Mouse (Mus musculus): ENCODE data around the gene Cdc27.
"Not testable (repeated sequence)": the region's sequence is repeated elsewhere in the genome, so short reads cannot be mapped to it uniquely, and the experiment has no call there.

The Cdc27 gene

DNA sequence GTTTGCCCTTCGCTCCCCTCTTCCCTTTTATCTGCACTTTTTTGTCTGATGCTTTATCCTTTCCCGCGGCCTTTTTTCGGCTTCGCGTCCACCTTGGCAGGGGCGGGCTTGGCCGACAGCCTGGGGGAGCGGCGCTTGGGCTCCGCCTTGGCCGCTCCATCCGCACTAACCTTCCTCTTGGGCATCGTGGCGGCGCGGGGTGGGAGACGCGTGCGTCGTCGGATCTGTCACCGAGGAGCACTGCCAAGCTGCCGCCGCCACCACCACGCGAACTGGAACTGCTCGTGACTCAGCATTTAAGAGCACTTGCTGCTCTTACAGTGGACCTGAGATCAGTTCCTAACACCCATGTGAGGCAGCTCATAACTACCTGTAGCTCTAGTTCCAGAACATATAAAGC, 21.0 kb upstream of the Cdc27 start:
- not testable (repeated sequence) for DNase-seq (ENCODE audit: low read depth, low spot score)

DNA sequence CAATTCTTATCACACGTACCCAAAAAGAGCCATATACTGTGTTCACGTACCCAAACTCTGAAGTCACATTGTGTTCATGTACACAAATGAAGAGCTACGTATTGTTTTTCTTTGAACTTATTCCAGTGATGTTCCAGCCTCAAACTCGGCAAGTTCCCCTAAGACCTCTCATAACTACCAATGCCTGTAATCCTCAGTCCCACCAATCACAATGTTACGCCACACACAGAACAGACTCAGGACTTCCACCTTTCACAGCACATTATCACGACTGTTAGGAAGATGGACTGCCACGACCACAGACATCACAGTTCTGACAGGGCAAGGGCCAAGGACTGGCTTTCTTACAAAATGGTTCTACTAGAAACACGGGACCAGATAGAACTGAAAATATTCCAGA, 20.1 kb upstream of the Cdc27 start:
- DNase-seq (ENCODE audit: low read depth, low spot score) = not testable (repeated sequence)

DNA sequence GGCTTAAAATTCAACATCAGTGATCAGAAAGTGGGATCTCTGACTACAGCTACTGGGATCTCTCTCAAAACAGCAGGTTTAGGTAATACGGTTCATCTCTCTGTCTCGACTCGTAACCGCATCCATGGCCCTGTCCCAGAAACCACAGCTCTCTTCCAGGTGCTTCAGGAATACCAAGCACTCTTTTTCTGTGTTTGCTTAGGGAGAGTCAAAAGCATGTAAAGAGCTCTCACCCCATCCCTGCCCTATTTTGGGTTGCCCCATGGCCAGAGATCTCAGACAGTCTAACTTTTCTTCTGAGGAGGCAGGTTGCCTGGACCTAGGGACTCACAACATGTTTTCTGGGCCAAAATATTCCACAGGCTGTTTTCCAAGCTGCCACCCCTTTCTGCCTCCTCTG, 17.9 kb upstream of the Cdc27 start:
- no peak for DNase-seq (ENCODE audit: low read depth, low spot score)

DNA sequence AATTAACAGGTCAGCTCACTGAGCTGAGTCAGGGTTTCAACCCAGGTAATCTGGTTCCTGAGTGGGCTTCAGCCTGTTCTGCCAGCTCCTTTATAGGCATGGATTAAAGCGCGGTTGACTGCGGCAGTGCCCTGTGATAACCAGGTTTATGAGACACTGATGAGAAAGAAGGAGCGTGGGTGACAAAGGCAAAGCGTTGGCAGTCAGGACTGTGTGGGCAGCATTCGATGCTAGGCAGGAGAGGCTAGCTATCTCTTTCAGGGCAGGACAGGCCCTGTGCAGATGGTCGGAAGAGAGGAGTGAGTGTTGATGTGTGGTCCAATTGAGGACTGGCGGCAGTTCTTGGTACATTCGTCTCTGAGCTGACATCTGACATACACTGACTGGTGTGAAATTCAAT, 17.3 kb upstream of the Cdc27 start:
- no peak for DNase-seq (ENCODE audit: low read depth, low spot score)

DNA sequence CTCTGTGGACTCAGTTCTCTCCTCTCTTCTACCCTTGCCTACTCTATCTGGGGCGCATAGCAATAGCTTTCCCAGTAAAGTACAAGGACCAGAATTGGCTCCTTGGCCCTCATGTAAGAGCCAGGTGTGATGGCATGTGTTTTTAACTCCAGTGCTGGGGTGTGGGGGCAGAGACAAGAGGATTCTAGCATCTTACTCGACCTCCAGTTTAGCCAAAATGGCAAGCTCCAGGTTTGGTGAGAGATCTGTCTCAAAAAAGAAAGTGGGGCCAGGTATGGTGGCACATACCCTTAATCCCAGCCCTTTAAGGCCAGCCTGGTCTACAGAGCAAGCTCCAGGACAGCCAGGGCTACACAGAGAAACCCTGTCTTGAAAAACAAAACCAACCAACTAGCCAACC, 16.4 kb upstream of the Cdc27 start:
- no peak for DNase-seq (ENCODE audit: low read depth, low spot score)

DNA sequence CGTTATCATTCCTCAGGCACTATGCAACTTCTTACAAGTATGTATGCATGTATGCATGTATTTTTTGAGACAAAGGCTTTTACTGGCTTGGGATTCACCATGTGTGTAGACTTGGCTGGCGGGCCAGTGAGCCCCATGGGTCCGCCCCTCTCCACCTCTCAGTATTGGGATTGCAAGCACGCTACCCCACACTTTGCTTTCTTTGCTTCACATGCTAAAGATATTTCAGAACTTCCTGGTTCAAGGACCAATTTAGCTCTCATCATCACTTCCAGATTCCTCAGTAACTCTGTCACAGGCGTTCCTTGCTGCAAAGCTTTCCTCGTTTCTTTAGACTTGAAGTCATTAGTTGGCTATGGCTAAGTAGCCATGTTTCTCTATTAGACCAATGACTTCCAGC, 15.7 kb upstream of the Cdc27 start:
- no peak for DNase-seq (ENCODE audit: low read depth, low spot score)

DNA sequence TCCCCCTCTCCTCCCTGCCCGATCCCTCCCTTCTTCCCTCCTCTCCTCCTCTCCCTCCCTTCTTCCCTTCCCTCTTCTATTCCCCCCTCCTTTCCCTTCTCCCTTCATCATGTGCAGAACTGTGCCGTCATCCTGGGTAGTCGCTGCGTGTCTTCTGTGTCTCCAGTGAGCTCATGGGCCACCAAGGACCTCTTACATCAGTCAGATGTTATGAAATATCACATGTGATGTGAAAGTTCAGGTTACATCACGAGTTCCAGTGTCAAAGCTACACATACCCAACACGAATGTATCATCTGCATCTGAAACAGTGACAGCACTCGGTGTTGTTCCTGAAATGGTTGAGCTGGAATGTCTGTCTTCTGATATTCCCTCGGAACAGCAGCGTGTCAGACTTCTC, 14.8 kb upstream of the Cdc27 start:
- no peak for DNase-seq (ENCODE audit: low read depth, low spot score)

DNA sequence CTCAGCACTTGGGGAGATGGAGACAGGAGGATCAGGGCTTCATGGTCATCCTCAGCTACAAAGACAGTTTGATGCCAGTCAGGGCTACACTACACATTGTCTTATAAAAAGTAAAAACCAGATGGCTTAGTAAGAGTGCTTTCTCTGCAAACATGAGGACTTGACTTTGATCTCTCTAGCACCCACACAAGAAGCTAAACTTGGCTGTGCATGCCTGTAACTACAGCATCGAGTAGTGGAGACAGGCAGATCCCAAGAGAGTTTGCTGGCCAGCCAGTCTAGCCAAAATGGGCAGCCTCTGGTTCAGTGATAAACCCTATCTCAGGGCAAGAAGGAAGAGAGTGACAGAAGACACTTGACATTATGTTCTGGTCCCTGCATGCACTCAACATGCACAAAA, 13.1 kb upstream of the Cdc27 start:
- no peak for DNase-seq (ENCODE audit: low read depth, low spot score)

DNA sequence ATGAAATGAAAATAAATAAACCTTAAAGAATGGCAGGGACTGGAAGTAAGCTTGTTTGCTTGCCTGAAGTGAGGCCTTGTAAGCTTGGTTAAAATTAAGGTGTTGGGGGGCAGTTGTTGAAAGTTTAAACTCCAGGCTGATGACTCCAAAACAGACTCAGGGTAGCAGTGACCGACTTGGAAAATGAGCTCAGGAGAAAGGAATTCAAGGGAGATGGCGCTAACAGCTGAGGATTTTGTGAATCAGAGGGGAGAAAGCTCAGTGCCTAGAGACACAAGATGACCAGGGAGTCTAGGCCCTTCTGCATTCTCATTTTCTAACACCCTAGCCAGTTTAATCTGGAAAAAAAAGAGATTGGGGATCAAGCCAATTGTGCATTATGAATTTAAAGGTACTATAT, 10.6 kb upstream of the Cdc27 start:
- no peak for DNase-seq (ENCODE audit: low read depth, low spot score)

DNA sequence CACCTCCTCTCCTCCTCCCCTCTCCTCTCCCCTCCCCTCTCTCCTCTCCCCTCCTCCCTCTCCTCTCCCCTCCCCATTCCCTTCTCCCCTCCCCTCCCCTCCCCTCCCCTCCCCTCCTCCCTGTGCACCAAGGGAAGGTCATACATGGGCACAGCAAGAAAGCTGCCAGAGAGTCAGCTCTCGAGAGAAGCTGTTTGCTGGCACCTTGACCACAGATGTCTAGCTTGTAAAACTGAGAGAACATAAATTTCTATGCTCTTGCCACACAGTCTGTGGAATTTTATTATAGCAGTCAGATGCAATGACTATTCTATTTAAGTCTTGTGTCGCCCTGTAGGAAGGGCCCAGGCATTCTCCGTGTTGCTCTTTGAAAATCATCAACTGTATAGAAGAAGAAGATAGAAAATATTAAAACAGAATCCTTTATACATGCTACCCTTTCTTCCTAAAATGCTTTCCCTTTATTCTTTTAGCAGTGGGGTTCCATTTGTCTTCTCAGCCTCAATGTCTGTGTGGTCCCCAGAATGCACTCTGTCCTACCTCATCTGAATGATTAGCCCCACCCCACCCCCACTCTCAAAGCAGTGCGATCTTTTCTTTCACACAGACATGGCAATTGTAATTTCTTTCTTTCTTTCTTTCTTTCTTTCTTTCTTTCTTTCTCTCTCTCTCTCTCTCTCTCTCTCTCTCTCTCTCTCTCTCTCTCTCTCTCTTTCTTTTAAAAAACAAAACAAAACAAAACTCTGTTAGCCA, 8.4 kb upstream of the Cdc27 start:
- DNase-seq (ENCODE audit: low read depth, low spot score) = no peak

DNA sequence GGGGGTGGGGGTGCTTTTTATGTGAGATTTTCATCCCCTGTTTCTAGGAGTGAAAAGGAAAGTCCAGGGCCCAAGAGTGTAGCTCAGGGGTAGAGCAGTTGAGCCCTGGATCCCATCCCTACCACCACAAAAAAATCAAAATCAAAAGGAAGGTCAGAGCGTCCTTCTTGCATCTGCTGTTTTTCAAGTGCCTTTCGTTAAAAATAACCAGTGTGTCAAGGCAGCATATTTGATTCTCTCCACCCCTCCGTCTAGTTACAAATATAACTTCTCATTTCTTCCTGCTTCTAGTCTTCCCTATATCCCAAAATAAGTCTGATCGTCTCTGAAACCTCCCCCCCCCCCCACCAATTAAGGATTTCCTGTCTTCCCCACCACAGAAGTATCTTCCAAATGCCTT, 7.6 kb upstream of the Cdc27 start:
- no peak for DNase-seq (ENCODE audit: low read depth, low spot score)

DNA sequence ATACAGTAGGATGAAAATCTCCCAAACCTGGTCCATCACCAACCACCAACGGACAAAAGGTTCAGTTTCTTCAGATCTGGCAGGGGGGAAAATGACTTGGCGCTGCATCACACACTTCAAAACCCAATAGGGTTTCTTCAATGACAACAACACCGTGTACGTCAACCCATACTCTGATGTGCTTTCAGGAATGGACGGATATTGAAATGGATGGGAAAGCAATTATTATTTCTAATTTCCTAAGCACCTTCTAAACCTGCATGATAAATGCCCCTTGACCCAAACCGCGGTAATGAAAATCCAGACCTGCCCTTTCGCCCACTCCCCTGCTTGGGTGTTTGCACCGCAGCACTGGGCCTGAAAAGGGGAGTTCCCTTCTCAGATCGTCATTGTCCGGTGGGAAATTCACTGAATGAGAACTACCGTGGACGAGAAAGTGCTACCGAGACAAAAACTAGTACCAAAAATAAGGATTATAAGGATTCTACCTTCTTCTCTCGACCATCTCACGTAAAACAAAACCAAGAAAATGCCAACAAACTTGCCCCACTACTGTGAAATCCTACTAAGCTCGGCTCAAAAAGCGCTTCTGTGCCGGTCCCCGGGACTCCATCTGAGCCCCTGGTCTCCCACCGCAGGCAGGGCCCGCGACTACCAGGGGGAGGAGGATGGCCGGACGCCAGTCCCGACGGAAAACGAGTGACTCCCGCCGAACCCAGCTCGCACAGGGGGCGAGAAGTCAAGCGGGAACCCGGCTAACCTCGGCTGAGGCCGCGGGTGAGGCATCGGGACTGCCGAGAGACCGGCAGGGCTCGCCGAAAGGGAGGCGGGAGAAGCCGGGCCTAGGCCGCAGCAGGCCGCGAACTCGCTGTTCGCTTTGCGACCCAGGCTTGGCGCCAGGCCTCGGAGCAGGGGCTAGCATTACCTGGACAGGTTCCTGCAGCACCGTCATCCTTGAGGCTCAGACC, 698 bp downstream of the Cdc27 start:
- peak; percentile 20 for DNase-seq (ENCODE audit: low read depth, low spot score)

DNA sequence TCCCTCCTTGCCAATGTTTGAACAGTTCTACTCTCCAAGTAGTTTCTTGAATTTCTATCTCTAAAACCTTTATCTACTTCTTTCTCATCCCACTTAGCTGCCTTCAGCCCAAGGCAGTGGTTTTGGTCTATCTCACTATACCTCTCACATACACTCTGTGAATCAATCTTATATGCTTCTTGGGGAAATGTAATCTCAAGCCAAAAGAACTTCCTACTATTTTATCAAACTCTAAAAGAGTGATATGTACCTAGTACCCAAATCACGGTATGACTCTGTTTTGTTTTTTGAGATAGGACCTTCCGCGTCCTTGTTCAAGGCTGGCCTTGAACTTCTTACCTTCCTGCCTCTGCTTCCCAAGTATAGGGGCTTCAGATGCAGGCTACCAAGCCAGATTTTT, 2.9 kb downstream of the Cdc27 start:
- no peak for DNase-seq (ENCODE audit: low read depth, low spot score)

DNA sequence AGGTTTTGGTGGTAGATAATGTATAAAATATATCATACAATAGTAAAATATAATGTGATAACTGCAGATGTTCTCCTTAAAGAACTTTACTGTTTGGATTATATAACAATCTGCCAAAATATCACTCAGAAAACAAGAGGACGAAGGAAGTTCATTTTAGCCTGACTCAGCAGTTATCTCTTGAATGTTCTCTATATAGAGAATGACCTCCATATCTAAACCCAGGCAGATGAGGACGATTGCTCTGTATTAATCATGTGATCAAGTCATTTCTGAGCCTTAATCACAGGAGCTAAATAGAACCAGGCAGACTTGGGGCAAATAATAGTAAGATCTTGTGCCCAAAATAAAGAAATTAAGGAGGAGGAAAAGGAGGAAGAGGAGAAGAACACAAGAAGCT, 5.9 kb downstream of the Cdc27 start:
- DNase-seq (ENCODE audit: low read depth, low spot score) = no peak

DNA sequence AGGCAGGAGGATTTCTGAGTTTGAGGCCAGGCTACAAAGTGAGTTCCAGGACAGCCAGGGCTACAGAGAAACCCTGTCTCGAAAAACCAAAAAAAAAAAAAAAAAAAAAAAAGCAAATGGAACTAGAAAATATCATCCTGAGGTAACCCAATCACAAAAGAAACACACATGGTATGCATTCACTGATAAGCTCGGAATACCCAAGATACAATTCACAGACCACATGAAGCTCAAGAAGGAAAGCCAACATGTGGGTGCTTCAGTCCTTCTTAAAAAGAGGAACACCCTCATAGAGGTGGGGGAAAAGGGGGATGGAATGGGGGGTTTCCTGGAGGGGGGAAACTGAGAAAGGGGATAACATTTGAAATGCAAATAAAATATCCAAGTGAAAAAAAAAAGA, 7.1 kb downstream of the Cdc27 start:
- not testable (repeated sequence) for DNase-seq (ENCODE audit: low read depth, low spot score)

DNA sequence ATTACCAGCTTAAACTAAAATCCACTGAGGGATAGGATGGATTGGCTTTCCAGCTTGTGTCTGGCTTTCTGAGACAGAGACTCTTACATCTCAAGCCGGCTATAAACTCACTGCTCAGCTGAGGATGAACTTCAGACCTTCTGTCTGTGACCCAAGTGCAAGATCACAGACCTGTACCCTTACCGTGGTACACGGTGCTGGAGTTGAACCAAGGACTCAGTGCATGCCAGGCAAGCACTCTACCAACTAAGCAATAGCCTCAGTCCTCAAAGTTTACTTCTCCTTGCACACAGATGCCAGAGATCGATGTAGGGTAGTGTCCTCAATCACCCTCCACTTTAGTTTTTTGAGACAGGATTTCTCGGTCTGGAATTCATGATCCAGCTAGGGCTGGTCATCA, 10.6 kb downstream of the Cdc27 start:
- no peak for DNase-seq (ENCODE audit: low read depth, low spot score)

DNA sequence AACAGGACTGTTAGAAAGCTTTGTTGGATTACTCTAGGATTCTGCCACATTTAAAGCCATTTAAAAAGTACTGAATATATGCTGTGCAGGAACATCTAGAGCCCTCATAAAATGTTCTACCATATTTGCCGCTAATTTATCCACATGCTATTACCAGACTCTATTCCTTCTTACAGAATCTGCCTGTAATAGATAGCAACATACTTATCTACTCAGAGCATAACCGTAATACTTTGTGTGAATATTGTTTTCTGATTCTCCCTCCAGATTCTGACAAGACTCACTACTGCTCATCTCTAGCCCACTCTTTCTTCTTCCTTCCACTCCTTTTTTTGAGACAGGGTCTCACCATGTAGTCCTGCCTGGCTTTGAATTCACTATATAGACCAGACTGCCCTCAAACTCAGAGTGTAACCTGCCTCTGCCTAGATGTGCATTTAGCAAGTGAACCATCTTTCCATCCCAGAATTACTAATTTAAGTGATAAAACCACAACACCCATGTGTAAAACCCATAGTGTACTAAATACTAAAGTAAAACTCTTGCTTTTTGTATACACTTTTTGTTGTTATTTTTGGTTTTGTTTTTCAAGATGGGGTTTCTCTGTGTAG, 12.4 kb downstream of the Cdc27 start:
- no peak for DNase-seq (ENCODE audit: low read depth, low spot score)

DNA sequence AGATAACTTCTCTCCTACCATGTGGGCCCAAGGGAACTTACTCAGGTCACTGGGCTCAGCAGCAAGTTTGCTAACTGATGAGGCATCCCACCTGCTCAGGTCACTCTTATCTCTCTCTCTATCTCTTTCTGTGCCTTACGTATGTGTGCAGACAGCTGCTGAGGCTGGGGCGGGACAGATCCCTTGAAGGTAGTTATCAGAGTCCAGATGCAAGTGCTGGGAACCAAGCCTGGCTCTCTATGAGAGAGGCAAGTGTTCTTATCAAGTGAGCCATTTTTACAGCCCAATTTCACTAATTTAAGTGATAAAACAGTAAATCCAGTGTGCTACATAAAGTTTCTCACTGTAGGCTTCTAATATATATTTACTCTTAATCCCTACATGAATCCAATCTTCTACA, 13.6 kb downstream of the Cdc27 start:
- DNase-seq (ENCODE audit: low read depth, low spot score) = no peak

DNA sequence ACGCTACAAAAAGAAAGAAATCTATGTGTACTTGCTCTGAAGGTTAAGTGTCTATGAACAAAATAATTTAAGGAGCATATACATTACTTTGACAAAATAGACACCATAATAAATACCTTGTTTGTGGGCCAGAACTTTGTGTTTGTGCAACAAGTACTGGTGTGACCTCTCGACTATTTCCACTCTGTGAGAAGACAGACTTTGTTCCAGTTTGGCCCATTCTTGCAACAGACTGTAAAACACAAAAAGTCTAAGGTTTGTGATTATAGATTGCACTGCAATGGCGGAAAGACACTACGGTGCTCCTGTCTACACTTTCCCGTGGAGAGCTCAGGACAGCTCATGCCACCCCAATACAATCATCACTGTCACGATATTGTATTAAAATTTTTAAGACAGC, 24.5 kb downstream of the Cdc27 start:
- DNase-seq (ENCODE audit: low read depth, low spot score) = no peak

DNA sequence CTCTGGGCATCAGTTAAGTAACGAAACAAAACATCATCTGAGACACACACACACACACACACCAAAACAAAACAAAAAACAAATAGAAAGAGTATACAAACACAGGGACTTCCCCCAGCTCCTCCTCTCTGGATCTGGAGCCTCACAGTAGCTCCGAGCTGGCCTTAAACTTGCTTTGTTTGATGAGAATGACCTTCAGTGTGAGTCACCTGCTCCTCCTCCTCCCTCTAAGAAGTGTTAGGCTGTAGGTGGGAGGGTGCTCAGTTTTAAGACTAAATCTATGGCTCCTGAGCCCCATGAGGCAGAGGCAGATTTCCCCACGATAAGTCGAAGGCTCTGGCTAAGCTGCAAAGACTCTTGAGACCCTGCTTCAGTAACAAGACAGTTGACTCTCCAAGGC, 38.0 kb downstream of the Cdc27 start:
- no peak for DNase-seq (ENCODE audit: low read depth, low spot score)

DNA sequence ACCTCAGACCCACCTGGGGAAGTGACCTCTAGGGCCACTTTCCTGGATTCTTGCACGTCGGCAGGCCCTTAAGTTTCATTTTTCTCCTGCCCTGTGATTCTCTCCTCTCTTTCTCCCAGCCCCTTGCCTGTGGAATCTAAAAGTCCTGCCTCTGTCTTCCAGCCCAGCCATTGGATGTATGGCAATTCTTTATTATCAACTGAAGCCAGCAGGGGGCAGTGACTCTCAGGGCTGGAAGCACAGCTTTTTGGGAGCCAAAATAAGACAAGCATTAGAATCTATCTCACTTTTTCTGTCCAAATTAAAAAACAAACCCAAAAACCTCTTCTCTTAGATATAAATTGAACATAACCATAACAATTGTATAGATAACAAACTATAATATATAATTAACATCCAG, 39.8 kb downstream of the Cdc27 start:
- peak; percentile 13 for DNase-seq (ENCODE audit: low read depth, low spot score)

DNA sequence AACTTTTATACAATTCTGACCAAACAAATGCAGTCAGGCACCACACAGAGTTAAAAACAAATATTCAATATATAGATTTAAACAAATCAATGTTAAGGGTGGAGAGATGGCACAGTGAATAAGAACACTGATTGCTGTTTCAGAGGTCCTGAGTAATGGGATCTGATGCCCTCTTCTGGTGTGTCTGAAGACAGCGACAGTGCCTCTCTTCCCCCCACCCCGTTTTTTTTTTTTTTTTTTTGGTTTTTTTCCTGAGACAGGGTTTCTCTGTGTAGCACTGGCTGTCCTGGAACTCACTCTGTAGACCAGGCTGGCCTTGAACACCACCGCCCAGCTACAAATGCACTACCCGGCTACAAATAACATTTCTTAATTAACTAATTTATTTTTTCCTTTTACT, 42.0 kb downstream of the Cdc27 start:
- DNase-seq (ENCODE audit: low read depth, low spot score) = no peak

DNA sequence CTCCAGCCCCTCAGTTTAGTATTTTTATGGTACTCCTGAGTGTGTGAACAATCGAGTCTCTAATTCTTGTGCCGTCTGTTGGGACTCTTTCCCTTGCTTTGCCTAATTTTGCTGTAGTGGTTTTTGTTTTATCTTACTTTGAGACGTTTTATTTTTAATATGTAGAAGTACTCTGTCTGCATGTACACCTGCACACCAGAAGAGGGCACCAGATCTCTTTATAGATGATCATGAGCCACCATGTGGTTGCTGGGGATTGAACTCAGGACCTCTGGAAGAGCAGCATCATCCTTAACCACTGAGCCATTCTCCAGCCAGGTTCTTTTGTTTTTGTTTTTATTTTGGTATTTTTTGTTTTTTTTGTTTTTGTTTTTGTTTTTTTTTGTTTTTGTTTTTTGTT, 62.1 kb downstream of the Cdc27 start:
- DNase-seq (ENCODE audit: low read depth, low spot score) = no peak

Data from embryo, embryonic 11.5 days (tissue).